Mouse (Mus musculus) spleen, embryonic (tissue): Measurements from ENCODE around the gene Hivep1.

Experiments
- CTCF ChIA-PET: fragments of 350-600 bp; sonication (Branson Sonifier 250); formaldehyde crosslinking; loops from one replicate; lab custom pipeline; 2022; lab: Charles Lee

Hivep1 gene

DNA sequence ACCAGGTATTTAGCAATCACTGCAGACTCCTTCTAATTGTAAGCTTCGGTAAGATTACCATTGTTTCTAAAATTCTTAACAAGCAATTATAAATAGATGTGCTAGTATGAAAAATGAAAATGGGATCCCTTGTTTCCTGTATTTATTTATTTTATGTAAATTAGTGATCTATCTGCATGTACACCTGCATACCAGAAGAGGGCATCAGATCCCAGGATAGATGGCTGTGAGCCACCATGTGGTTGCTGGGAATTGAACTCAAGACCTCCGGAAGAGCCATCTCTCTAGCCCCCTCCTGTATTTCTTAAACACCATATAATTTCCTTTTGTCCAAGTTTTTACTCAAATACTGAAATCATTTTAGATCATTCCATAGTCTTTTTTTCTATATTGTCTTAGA is 145.8 kb downstream of the Hivep1 start:
- CTCF ChIA-PET: no interaction called here

DNA sequence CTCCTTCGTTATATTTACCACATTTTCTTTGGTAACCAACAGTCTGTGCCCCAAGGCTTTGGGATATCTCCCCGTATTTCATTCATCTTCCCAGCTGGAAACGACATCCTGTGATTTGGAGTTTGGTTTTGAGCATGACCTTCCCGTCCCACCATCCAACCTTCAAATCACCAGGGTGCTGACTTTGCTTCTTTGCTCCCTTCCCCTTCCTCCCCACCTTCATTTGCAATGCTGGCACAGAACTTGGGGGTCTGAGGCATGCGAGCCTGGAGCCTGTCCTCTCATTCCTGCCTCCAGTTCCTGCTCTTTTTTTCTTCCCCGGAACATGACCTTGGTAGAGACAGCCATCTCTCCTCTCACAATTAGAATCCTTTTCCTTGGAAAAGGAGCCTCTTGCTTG is 161.7 kb downstream of the Hivep1 start:
- CTCF ChIA-PET: interaction anchor here (0.7 kb wide), 1 partner anchor 31 kb away, joined by 3 read pairs; no protein-coding TSS in a partner anchor

DNA sequence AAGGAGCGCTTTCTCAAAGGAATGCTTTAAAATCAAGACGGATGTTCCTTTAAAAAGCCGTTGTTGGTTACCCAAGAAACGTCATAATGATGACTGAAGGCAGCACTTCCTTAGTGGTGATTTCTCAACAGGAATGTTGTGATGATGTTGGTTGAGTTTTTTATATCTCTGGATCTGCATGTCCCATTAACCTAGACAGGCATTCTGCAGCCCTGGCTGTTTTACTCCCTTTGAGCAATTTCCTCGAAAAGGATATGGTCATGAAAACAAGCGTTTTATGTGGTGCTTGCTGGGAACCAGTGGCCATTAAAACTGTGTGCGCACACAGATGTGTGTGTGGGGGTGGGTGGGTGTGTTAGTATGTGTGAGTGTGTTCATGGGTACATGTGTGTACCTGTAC is 170.6 kb downstream of the Hivep1 start:
- CTCF ChIA-PET: no interaction called here

DNA sequence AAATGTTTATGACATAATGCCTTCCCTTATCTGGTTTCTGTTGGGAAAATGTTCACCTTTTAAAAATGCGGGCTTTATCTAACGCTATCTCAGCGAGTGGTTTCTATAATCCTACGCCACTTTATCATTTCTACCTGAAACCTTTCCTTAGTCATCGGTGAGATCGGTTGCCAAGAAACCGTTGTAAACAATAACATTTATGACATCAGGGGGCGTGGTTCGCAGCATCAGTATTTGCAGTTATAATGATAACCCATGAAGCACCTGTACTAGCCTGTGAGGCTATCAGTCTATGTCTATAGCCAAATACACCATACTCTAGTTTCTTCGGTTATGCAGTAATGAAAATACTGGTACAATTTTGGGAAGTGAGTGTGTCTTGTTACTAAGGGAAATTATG is 177.0 kb downstream of the Hivep1 start:
- CTCF ChIA-PET: no interaction called here

DNA sequence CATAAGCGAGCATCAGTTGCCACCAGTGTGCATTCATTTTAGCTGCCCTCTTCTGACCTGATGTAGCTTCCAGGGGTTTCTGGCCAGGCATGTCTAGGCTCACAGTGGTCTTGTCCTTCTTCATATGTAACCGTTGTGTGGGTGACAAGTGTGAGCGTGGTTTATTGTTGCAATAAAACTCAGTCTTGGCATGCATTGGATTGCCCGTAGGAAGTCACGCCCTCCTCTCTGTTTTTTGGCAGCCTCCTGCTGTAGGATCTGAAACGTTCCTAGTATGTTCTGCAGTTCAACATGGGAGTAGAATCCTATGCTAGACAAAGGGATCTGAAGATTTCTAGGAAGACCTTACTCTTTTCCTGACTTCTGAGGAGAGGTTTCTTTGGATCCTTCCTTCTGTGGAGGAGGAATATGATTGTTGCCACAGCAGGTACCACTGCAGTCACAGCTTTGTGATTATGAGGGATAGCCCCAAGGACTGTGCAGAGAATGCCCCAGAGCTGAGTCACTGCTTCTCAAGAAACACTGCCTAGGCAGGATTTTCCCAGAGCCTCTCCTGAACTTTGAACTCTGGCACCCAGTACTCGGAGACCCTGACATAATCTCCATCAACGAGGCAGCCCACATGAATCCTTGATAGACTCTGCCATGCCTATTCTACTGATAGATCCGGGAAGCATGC is 182.1 kb downstream of the Hivep1 start:
- CTCF ChIA-PET: no interaction called here

DNA sequence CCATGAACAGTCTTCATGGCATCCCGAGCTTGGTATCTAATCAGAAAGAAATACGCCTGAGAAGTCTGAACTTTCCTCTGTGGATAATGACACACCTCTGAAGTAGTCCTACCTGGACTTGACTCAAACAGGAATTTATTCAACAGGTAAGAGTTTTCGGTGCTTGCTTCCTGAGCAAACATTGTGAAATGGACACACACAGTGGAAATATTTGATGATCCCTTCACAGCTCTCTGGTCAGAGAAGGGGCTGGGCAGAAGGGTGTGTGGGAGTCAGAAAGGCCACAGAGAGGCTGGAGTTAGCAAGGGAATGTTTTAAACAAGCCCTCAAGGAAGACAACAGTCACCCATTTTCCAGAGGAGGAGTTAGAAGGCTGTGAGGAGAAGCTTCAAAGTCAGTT is 186.7 kb downstream of the Hivep1 start:
- CTCF ChIA-PET: no interaction called here

DNA sequence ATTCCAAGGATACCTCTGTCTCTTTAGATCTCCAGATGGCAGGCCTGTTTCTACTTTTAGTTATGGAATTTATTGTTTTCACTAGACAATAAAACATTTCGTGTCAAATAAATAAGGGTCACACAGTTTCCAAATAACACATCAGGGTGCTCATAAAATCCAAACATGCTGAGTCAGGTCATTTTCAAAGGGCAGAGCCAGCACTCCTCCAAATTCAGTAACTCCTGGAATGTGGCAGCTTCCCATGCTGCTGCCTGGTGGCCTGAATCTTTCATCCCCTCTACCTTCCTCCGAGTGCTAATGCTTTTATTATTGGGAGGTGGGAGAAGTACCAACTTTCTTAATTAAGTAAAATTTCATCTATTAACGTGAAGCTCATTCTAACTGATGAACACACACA is 190.3 kb downstream of the Hivep1 start:
- CTCF ChIA-PET: interaction anchor here (0.6 kb wide), 1 partner anchor 501 kb away, joined by 3 read pairs; no protein-coding TSS in a partner anchor
